Mouse (Mus musculus) C2C12 (cell line): Measurements from ENCODE around the gene Cyb5d1. TPM values are rescaled to one million over a fixed set of nuclear protein-coding genes. Genes with fewer than 3 reads are reported as not detected.

Experiments used
- H3K27me3 ChIP-seq: one replicate; pipeline ENCODE4 v1.6.1; 2011; ENCODE audit not compliant: control insufficient read depth, insufficient read depth, insufficient read length
- H3K36me3 ChIP-seq: one replicate; pipeline ENCODE4 v1.6.1; 2011; ENCODE audit not compliant: control insufficient read depth, insufficient read depth
- H3K4me3 ChIP-seq: one replicate; pipeline ENCODE4 v1.5.1; 2011; ENCODE audit warnings: mild to moderate bottlenecking, control low read depth; ENCODE audit not compliant: poor library complexity, insufficient read depth, severe bottlenecking
- H3K79me2 ChIP-seq: one replicate; pipeline ENCODE4 v1.6.1; 2011; ENCODE audit not compliant: control insufficient read depth, insufficient read depth
- H3K79me3 ChIP-seq: one replicate; pipeline ENCODE4 v1.6.1; 2011; ENCODE audit warnings: low read depth, control low read depth
- H3ac ChIP-seq: one replicate; pipeline ENCODE3; 2011; ENCODE audit warnings: low read depth; ENCODE audit not compliant: control insufficient read depth, insufficient read length
- CEBPB ChIP-seq: IDR thresholded peaks from one replicate; pipeline ENCODE4 v1.6.1; 2011; ENCODE audit warnings: low read depth, mild to moderate bottlenecking, control low read depth, moderate library complexity
- CTCF ChIP-seq: IDR thresholded peaks from one replicate; pipeline ENCODE4 v1.5.1; 2011; ENCODE audit not compliant: control insufficient read depth, insufficient read depth, insufficient read length
- FOSL1 ChIP-seq: IDR thresholded peaks from one replicate; pipeline ENCODE4 v1.8.0; 2011; ENCODE audit warnings: mild to moderate bottlenecking, low read length; ENCODE audit not compliant: poor library complexity, insufficient read depth, severe bottlenecking
- MAX ChIP-seq: IDR thresholded peaks from one replicate; pipeline ENCODE4 v1.6.1; 2011; ENCODE audit warnings: mild to moderate bottlenecking, control low read depth
- MYOD1 ChIP-seq: IDR thresholded peaks from one replicate; pipeline ENCODE4 v1.6.1; 2011; ENCODE audit warnings: low read depth; ENCODE audit not compliant: control insufficient read depth, insufficient read length
- MYOG ChIP-seq: IDR thresholded peaks from one replicate; pipeline ENCODE4 v1.6.1; 2011; ENCODE audit not compliant: control insufficient read depth, insufficient read length; ENCODE audit errors: extremely low read depth
- USF1 ChIP-seq: IDR thresholded peaks from one replicate; pipeline ENCODE4 v1.6.1; 2011; ENCODE audit warnings: low read depth, mild to moderate bottlenecking, control low read depth, moderate library complexity
- polyA plus RNA-seq: library from polyadenylated mRNA; unstranded; fragments of >200 nt; fragmentation: generic; extraction: Trizol; gene quantifications from one replicate; pipeline ENCODE4 v1.2.1, GENCODE M21; 2012; ENCODE audit warnings: missing spikeins

The Cyb5d1 gene
- polyA plus RNA-seq, 1 experiment: 22.8 TPM

DNA sequence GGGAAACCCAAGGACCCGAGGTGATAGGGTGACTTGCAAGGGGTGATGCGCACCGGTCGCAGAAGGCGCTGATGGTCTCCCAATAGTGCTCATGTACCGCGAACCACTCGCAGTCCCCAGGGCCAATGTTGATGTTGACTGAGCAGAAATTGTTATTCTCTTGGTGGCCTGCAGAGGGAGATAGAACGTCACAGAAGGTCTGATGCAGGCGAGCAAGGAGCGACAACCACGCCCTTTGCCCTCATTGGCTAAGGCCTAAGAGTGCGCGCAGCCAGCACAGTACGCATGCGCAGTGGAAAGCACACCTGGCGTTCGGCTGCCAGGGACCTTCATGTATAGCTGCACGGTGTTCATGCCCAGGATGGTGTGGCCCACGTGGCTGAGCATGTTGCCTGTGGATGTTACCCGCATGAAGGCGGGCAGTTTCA is 5.8 kb upstream of the Cyb5d1 start:
- Histone ChIP-seq H3K79me2 (peaks cover 22% of the 10 kb centered on the region), H3K79me3 (no peaks in the 10 kb centered on the region), H3K27me3 (no peaks in the 10 kb centered on the region), H3ac (no peak overlapping the region), H3K36me3 (peaks cover 55% of the 10 kb centered on the region), H3K4me3 (no peak overlapping the region)
- TF ChIP-seq CTCF (peak; percentile 48), FOSL1 (no peak)

- H3K4me3 ChIP-seq: no peak overlapping the region
Observed at GRCm38 (mm10) chr11:69400083-69400850, 4.8 kb upstream of the Cyb5d1 start.

GRCm38 (mm10) chr11:69399201-69400082 is 4.0 kb upstream of the Cyb5d1 start:
- peaks cover 4% of the 10 kb centered on the region for H3K79me3 ChIP-seq
- H3ac ChIP-seq: no peak overlapping the region
- peaks cover 41% of the 10 kb centered on the region for H3K36me3 ChIP-seq
- H3K4me3 ChIP-seq: no peak overlapping the region
- TF ChIP-seq FOSL1 (no peak), MYOG (no peak), CTCF (no peak), MAX (no peak), MYOD1 (no peak), CEBPB (no peak)
- H3K27me3 ChIP-seq: no peaks in the 10 kb centered on the region
- H3K79me2 ChIP-seq: peaks cover 16% of the 10 kb centered on the region

More at GRCm38 (mm10) chr11:69400083-69400850, 4.8 kb upstream of the Cyb5d1 start:
- Histone ChIP-seq H3K27me3 (no peaks in the 10 kb centered on the region), H3K79me3 (no peaks in the 10 kb centered on the region), H3ac (no peak overlapping the region), H3K79me2 (peaks cover 17% of the 10 kb centered on the region), H3K36me3 (peaks cover 48% of the 10 kb centered on the region)
- TF ChIP-seq FOSL1 (no peak), MYOG (no peak), USF1 (no peak), CEBPB (no peak), MAX (no peak), MYOD1 (no peak), CTCF (no peak)

GRCm38 (mm10) chr11:69398486-69399200 is 3.2 kb upstream of the Cyb5d1 start:
- H3ac ChIP-seq: no peak overlapping the region
- H3K27me3 ChIP-seq: no peaks in the 10 kb centered on the region
- no peak overlapping the region for H3K4me3 ChIP-seq
- H3K79me2 ChIP-seq: peaks cover 24% of the 10 kb centered on the region
- TF ChIP-seq MYOD1: no peak
- TF ChIP-seq USF1: no peak
- TF ChIP-seq CTCF: no peak
- TF ChIP-seq FOSL1: no peak
- TF ChIP-seq MAX: no peak
- no peak for TF ChIP-seq CEBPB
- TF ChIP-seq MYOG: no peak
- peaks cover 33% of the 10 kb centered on the region for H3K36me3 ChIP-seq
- peaks cover 4% of the 10 kb centered on the region for H3K79me3 ChIP-seq

- Histone ChIP-seq H3K79me2 (peaks cover 26% of the 10 kb centered on the region), H3K4me3 (no peak within 1 kb of the TSS), H3K79me3 (peaks cover 4% of the 10 kb centered on the region), H3ac (no peak within 1 kb of the TSS), H3K27me3 (no peaks in the 10 kb centered on the region), H3K36me3 (peaks cover 29% of the 10 kb centered on the region)
- TF ChIP-seq FOSL1 (no peak), CEBPB (no peak), CTCF (no peak), MYOD1 (no peak), MYOG (no peak), USF1 (no peak), MAX (no peak)
Observed at GRCm38 (mm10) chr11:69398059-69398458, 2.6 kb upstream of the Cyb5d1 start, which contains the start of gene Tmem88. Gene Tmem88, minus strand, starts transcription at chr11:69398234.
